Mouse (Mus musculus) lung, postnatal 25 days (tissue): ENCODE data around the gene Prkch.
A peak's percentile ranks its signal among the peaks of the same experiment; 100 is the strongest.

Source experiments
- DNase-seq: peaks from one replicate; pipeline ENCODE4 v3.0.0; 2022; ENCODE audit warnings: low spot score

Gene Prkch

GRCm38 (mm10) chr12:73762001-73762400 is 177.4 kb downstream of the Prkch start:
- no peak for DNase-seq

- no peak for DNase-seq
These were observed 178.2 kb downstream of the Prkch start for GRCm38 (mm10) chr12:73762762-73763161.

- peak; percentile 23 for DNase-seq
These were observed 180.3 kb downstream of the Prkch start for GRCm38 (mm10) chr12:73764649-73765525.

GRCm38 (mm10) chr12:73766152-73766551 is 181.6 kb downstream of the Prkch start:
- peak; percentile 51 for DNase-seq

GRCm38 (mm10) chr12:73768788-73769187 is 184.2 kb downstream of the Prkch start:
- peak; percentile 43 for DNase-seq

- no peak for DNase-seq
These were observed 184.9 kb downstream of the Prkch start for GRCm38 (mm10) chr12:73769536-73769935.

- no peak for DNase-seq
These were observed 186.2 kb downstream of the Prkch start for GRCm38 (mm10) chr12:73770771-73771170.

GRCm38 (mm10) chr12:73774793-73775385 is 190.3 kb downstream of the Prkch start:
- DNase-seq, result no peak

- no peak for DNase-seq
These were observed 191.9 kb downstream of the Prkch start for GRCm38 (mm10) chr12:73776401-73776945.

- DNase-seq, result no peak
These were observed 193.1 kb downstream of the Prkch start for GRCm38 (mm10) chr12:73777673-73778072.

- DNase-seq, result peak; percentile 80
These were observed 195.0 kb downstream of the Prkch start for GRCm38 (mm10) chr12:73779332-73780231.

GRCm38 (mm10) chr12:73781425-73782032 is 196.9 kb downstream of the Prkch start:
- no peak for DNase-seq

GRCm38 (mm10) chr12:73786909-73787308 is 202.3 kb downstream of the Prkch start:
- peak; percentile 49 for DNase-seq

- no peak for DNase-seq
These were observed 204.3 kb downstream of the Prkch start for GRCm38 (mm10) chr12:73788850-73789249.

- no peak for DNase-seq
These were observed 206.0 kb downstream of the Prkch start for GRCm38 (mm10) chr12:73790571-73791108.

GRCm38 (mm10) chr12:73793216-73793615 is 208.6 kb downstream of the Prkch start:
- no peak for DNase-seq

GRCm38 (mm10) chr12:73793744-73794143 is 209.1 kb downstream of the Prkch start:
- DNase-seq, result no peak

- peak; percentile 69 for DNase-seq
These were observed 209.7 kb downstream of the Prkch start for GRCm38 (mm10) chr12:73794151-73794883.

GRCm38 (mm10) chr12:73799671-73800070 is 215.1 kb downstream of the Prkch start:
- no peak for DNase-seq

- DNase-seq, result no peak
These were observed 216.3 kb downstream of the Prkch start for GRCm38 (mm10) chr12:73800886-73801285.

- no peak for DNase-seq
These were observed 217.2 kb downstream of the Prkch start for GRCm38 (mm10) chr12:73801845-73802244.
